Mouse (Mus musculus): ENCODE measurements at regions not wholly inside any gene's neighbourhood (a gene's known extent, or its start where the extent isn't known, plus 50 kb on each side); places are given as distances from the start of the nearest gene placed in this dataset.
A peak's percentile ranks its signal among the peaks of the same experiment; 100 is the strongest.

GRCm38 (mm10) chr7:37421704-37422103 lies 351.7 kb downstream of the Zfp536 start:
- WGBS: 88% methylated on average over 10 of the region's 10 CpGs
- TF ChIP-seq CTCF (IDR thresholded peaks at IDR 0.05; ENCODE audit: borderline replicate concordance, insufficient read depth, low read depth, low read length): peak; percentile 28; the same call in 1 of the 2 replicates
- TF ChIP-seq POLR2A (IDR thresholded peaks at IDR 0.05; ENCODE audit: borderline replicate concordance, insufficient read depth, low read length): no peak

More at GRCm38 (mm10) chr7:37421704-37422103, 351.7 kb downstream of the Zfp536 start:
- no peaks in the 10 kb centered on the region for H3K27me3 ChIP-seq (ENCODE audit: control insufficient read depth, insufficient read depth, low read length)
- H3K4me1 ChIP-seq (ENCODE audit: control insufficient read depth, insufficient read depth, low read length): no peaks in the 10 kb centered on the region
- no peak overlapping the region for H3K4me3 ChIP-seq (replicated peaks; ENCODE audit: insufficient read depth, low read depth, low read length)
- H3K27ac ChIP-seq (ENCODE audit: insufficient read depth, low read length): no peak overlapping the region
- DNase-seq: no peak

Data from cerebellum, adult 2 months (tissue).